Mouse (Mus musculus) cerebellum, postnatal 14 days (tissue): ENCODE data around the gene Dus3l.
A peak's percentile ranks its signal among the peaks of the same experiment; 100 is the strongest.

Experiments used
- DNase-seq, 2 experiments: peaks; one replicate each; pipeline ENCODE4 v3.0.0; 2021; ENCODE audit warnings: mixed read lengths in 2 of 2

Dus3l gene

GRCm38 (mm10) chr17:56754271-56755185, 10.0 kb upstream of the Dus3l start:
- DNase-seq, result peak in 1 of 2 experiments; percentile 18

GRCm38 (mm10) chr17:56756703-56757399, 7.7 kb upstream of the Dus3l start:
- DNase-seq, result peak in 1 of 2 experiments; percentile 26

GRCm38 (mm10) chr17:56757416-56758123, 7.0 kb upstream of the Dus3l start, which contains the start of gene Nrtn:
TSS of gene Nrtn (minus strand) at chr17:56757530.
- DNase-seq, result peak; percentile 49 to 58

- peak; percentile 65 to 87 for DNase-seq
Observed at GRCm38 (mm10) chr17:56758132-56758531, 6.4 kb upstream of the Dus3l start.

GRCm38 (mm10) chr17:56759261-56759660, 5.3 kb upstream of the Dus3l start:
- DNase-seq, result no peak

- DNase-seq, result peak in 1 of 2 experiments; percentile 39
Observed at GRCm38 (mm10) chr17:56761077-56761476, 3.5 kb upstream of the Dus3l start.

- DNase-seq, result peak; percentile 92 to 93
Observed at GRCm38 (mm10) chr17:56761991-56762410, 2.6 kb upstream of the Dus3l start.

- DNase-seq, result peak; percentile 82 to 84
Observed at GRCm38 (mm10) chr17:56762769-56763731, 1.5 kb upstream of the Dus3l start.

GRCm38 (mm10) chr17:56763741-56764250, 761 bp upstream of the Dus3l start:
- peak in 1 of 2 experiments; percentile 31 for DNase-seq

GRCm38 (mm10) chr17:56765431-56765830, 874 bp downstream of the Dus3l start:
- DNase-seq, result no peak

GRCm38 (mm10) chr17:56766631-56767405, 2.3 kb downstream of the Dus3l start:
- DNase-seq, result no peak

GRCm38 (mm10) chr17:56767531-56768135, 3.1 kb downstream of the Dus3l start:
- DNase-seq, result no peak

- no peak for DNase-seq
Observed at GRCm38 (mm10) chr17:56768941-56769340, 4.4 kb downstream of the Dus3l start.

- no peak for DNase-seq
Observed at GRCm38 (mm10) chr17:56769950-56770349, 5.4 kb downstream of the Dus3l start, which contains the start of gene Prr22. TSS of gene Prr22 (plus strand) at chr17:56770250.

- DNase-seq, result no peak
Observed at GRCm38 (mm10) chr17:56777568-56777967, 13.0 kb downstream of the Dus3l start.

GRCm38 (mm10) chr17:56778779-56779362, 14.3 kb downstream of the Dus3l start:
- no peak for DNase-seq

- DNase-seq, result no peak
Observed at GRCm38 (mm10) chr17:56780291-56780978, 15.9 kb downstream of the Dus3l start.

GRCm38 (mm10) chr17:56788886-56789285, 24.3 kb downstream of the Dus3l start:
- DNase-seq, result no peak

GRCm38 (mm10) chr17:56789286-56789685, 24.7 kb downstream of the Dus3l start:
- DNase-seq, result no peak
